Mouse (Mus musculus) embryonic stem cell, embryonic (primary cell): ENCODE measurements around the gene Tbc1d30.

Source experiments
- CTCF ChIA-PET, 4 experiments: fragments of 300-600 bp in 2 of 4; fragments of 350-600 bp in 2 of 4; sonication (Branson Sonifier 250); formaldehyde crosslinking; loops; one replicate each; lab custom pipeline; 2022; ENCODE audit warnings: inconsistent platforms in 2 of 4; lab: Charles Lee
- POLR2A ChIA-PET, 4 experiments: fragments of 300-600 bp in 2 of 4; fragments of 350-600 bp in 2 of 4; sonication (Branson Sonifier 250); formaldehyde crosslinking; loops; one replicate each; lab custom pipeline; 2022; ENCODE audit warnings: antibody characterized with exemption in 4 of 4, inconsistent platforms in 1 of 4; lab: Charles Lee

Tbc1d30 gene

GRCm38 (mm10) chr10:121309123-121309655 is 41.9 kb downstream of the Tbc1d30 start:
- POLR2A ChIA-PET: interaction anchor here in 1 of 4 experiments (0.5 kb wide), 1 partner anchor 313 kb away, joined by 3 read pairs; no protein-coding TSS in a partner anchor
- CTCF ChIA-PET: interaction anchor here in 1 of 4 experiments (0.5 kb wide), 1 partner anchor 19 kb away, joined by 3 read pairs; no protein-coding TSS in a partner anchor

- POLR2A ChIA-PET: interaction anchor here in 1 of 4 experiments (0.9 kb wide), 2 partner anchors 8 to 10 kb away, joined by 3 read pairs; no protein-coding TSS in a partner anchor
These were observed 45.6 kb downstream of the Tbc1d30 start for GRCm38 (mm10) chr10:121305441-121305840.

GRCm38 (mm10) chr10:121303559-121303958 is 47.5 kb downstream of the Tbc1d30 start:
- POLR2A ChIA-PET: interaction anchor here in 1 of 4 experiments (0.7 to 1.4 kb wide), 2 partner anchors 98 to 324 kb away, joined by 3 read pairs; no protein-coding TSS in a partner anchor
- CTCF ChIA-PET: interaction anchor here in 3 of 4 experiments (0.5 to 1.3 kb wide), 3 partner anchors 31 to 106 kb away, joined by 3 to 4 read pairs (median 4); no protein-coding TSS in a partner anchor

More at GRCm38 (mm10) chr10:121305441-121305840, 45.6 kb downstream of the Tbc1d30 start:
- CTCF ChIA-PET: interaction anchor here in 2 of 4 experiments (0.7 to 0.9 kb wide), 2 partner anchors 195 to 228 kb away, joined by 3 read pairs; no protein-coding TSS in a partner anchor

- POLR2A ChIA-PET: interaction anchor here in 1 of 4 experiments (1.6 kb wide), 1 partner anchor 9 kb away, joined by 3 read pairs; no protein-coding TSS in a partner anchor
- CTCF ChIA-PET: interaction anchor here in 1 of 4 experiments (0.6 to 1.1 kb wide), 2 partner anchors 11 to 610 kb away, joined by 9 to 14 read pairs; no protein-coding TSS in a partner anchor
These were observed 49.2 kb downstream of the Tbc1d30 start for GRCm38 (mm10) chr10:121301868-121302267.

GRCm38 (mm10) chr10:121300659-121301058 is 50.4 kb downstream of the Tbc1d30 start:
- ChIA-PET POLR2A (no interaction called here), CTCF (no interaction called here)

GRCm38 (mm10) chr10:121297054-121297701 is 53.9 kb downstream of the Tbc1d30 start:
- POLR2A ChIA-PET: interaction anchor here in 2 of 4 experiments (0.8 to 1.3 kb wide), 3 partner anchors 8 to 470 kb away, joined by 3 to 5 read pairs (median 3); no protein-coding TSS in a partner anchor

GRCm38 (mm10) chr10:121294471-121294870 is 56.6 kb downstream of the Tbc1d30 start:
- ChIA-PET CTCF (interaction anchor here in 3 of 4 experiments (0.5 to 1.2 kb wide), 4 partner anchors 260 to 684 kb away, joined by 3 to 5 read pairs (median 3); partner anchors contain the start of gene Wif1 (in 1 of the 3)), POLR2A (interaction anchor here in 1 of 4 experiments (0.6 kb wide), 1 partner anchor 306 kb away, joined by 3 read pairs; no protein-coding TSS in a partner anchor)

More at GRCm38 (mm10) chr10:121297054-121297701, 53.9 kb downstream of the Tbc1d30 start:
- CTCF ChIA-PET: interaction anchor here in 2 of 4 experiments (0.7 to 1.2 kb wide), 4 partner anchors 26 to 421 kb away, joined by 3 read pairs; no protein-coding TSS in a partner anchor

- CTCF ChIA-PET: interaction anchor here in 2 of 4 experiments (0.9 to 1.2 kb wide), 3 partner anchors 260 to 418 kb away, joined by 3 read pairs; partner anchors contain the start of gene Wif1 (in 1 of the 2)
These were observed 57.2 kb downstream of the Tbc1d30 start for GRCm38 (mm10) chr10:121293829-121294228.

GRCm38 (mm10) chr10:121291272-121291917 is 59.7 kb downstream of the Tbc1d30 start:
- ChIA-PET POLR2A (interaction anchor here in 1 of 4 experiments (0.6 kb wide), 1 partner anchor 388 kb away, joined by 5 read pairs; no protein-coding TSS in a partner anchor), CTCF (interaction anchor here in 2 of 4 experiments (0.7 to 1.3 kb wide), 4 partner anchors 20 to 258 kb away, joined by 3 read pairs; partner anchors contain the start of gene Wif1 (in 1 of the 2))

More at GRCm38 (mm10) chr10:121293829-121294228, 57.2 kb downstream of the Tbc1d30 start:
- POLR2A ChIA-PET: no interaction called here

GRCm38 (mm10) chr10:121290682-121291078 is 60.4 kb downstream of the Tbc1d30 start:
- POLR2A ChIA-PET: interaction anchor here in 1 of 4 experiments (0.8 kb wide), 1 partner anchor 37 kb away, joined by 4 read pairs; no protein-coding TSS in a partner anchor
- CTCF ChIA-PET: interaction anchor here (0.5 to 1.3 kb wide), 12 partner anchors 12 to 923 kb away, joined by 3 to 20 read pairs (median 3); partner anchors contain the start of gene Wif1 (in 1 of the 4)

- POLR2A ChIA-PET: interaction anchor here in 1 of 4 experiments (0.8 kb wide), 1 partner anchor 36 kb away, joined by 4 read pairs; no protein-coding TSS in a partner anchor
These were observed 61.0 kb downstream of the Tbc1d30 start for GRCm38 (mm10) chr10:121289970-121290681.

GRCm38 (mm10) chr10:121282926-121283325 is 68.2 kb downstream of the Tbc1d30 start:
- CTCF ChIA-PET: interaction anchor here in 1 of 4 experiments (1.4 kb wide), 1 partner anchor 47 kb away, joined by 3 read pairs; no protein-coding TSS in a partner anchor
- POLR2A ChIA-PET: interaction anchor here in 2 of 4 experiments (0.6 to 1.2 kb wide), 2 partner anchors 9 to 176 kb away, joined by 3 to 4 read pairs; no protein-coding TSS in a partner anchor

More at GRCm38 (mm10) chr10:121289970-121290681, 61.0 kb downstream of the Tbc1d30 start:
- CTCF ChIA-PET: interaction anchor here (0.5 to 0.8 kb wide), 11 partner anchors 12 to 922 kb away, joined by 3 to 20 read pairs (median 3); no protein-coding TSS in a partner anchor

- ChIA-PET POLR2A (interaction anchor here in 2 of 4 experiments (0.5 to 1.2 kb wide), 3 partner anchors 8 to 881 kb away, joined by 3 to 4 read pairs (median 3); no protein-coding TSS in a partner anchor), CTCF (interaction anchor here in 1 of 4 experiments (1.0 to 1.4 kb wide), 2 partner anchors 48 to 343 kb away, joined by 3 read pairs; no protein-coding TSS in a partner anchor)
These were observed 68.6 kb downstream of the Tbc1d30 start for GRCm38 (mm10) chr10:121282436-121282835.

- ChIA-PET POLR2A (no interaction called here), CTCF (no interaction called here)
These were observed 70.1 kb downstream of the Tbc1d30 start for GRCm38 (mm10) chr10:121280943-121281342.

GRCm38 (mm10) chr10:121277022-121277471 is 74.0 kb downstream of the Tbc1d30 start:
- CTCF ChIA-PET: interaction anchor here in 3 of 4 experiments (0.6 to 1.3 kb wide), 3 partner anchors 230 to 711 kb away, joined by 3 read pairs; no protein-coding TSS in a partner anchor
- POLR2A ChIA-PET: interaction anchor here in 1 of 4 experiments (0.7 kb wide), 1 partner anchor 177 kb away, joined by 3 read pairs; no protein-coding TSS in a partner anchor

GRCm38 (mm10) chr10:121274964-121275363 is 76.1 kb downstream of the Tbc1d30 start:
- ChIA-PET CTCF (interaction anchor here in 1 of 4 experiments (0.9 kb wide), 1 partner anchor 18 kb away, joined by 3 read pairs; no protein-coding TSS in a partner anchor), POLR2A (interaction anchor here in 1 of 4 experiments (1.2 kb wide), 1 partner anchor 11 kb away, joined by 3 read pairs; no protein-coding TSS in a partner anchor)
